23 mouse cellular contexts compared by ENCODE assay signal in the genomic region with DNA sequence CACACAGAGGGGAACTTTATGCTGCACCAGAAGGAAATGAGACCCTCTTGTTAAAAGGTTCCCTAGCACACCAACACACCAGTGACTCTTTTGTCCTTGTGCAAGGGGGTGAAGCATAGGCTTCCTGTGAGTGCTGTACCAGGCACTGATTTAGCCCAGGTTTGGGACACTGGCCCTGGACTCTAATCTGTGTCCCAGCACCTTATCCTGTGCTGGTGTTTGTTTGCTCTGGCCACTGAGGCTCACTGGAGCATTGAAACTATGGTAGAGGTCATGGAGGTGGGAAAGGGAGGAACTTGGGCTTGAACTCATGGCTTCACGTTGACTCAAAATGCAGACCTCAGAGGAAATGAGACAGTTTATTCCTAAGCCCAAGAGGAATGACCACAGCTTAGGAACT. TPM values are rescaled to one million over a fixed set of nuclear protein-coding genes. Genes with fewer than 3 reads are reported as not detected.
"Had no signal": no experiment of that assay in that cellular context is flagged by ENCODE, and none has a peak within 500 bp of the region (broad histone marks: within the 10 kb centered on the region; RNA-seq: fewer than 3 reads in every experiment).

No protein-coding gene starts in this region.

- H3K36me3 ChIP-seq: kidney, embryonic 15.5 days; limb, embryonic 10.5 days; limb, embryonic 13.5 days; liver, embryonic 13.5 days; lung, embryonic 15.5 days; midbrain, embryonic 10.5 days; midbrain, embryonic 13.5 days; neural tube, embryonic 13.5 days had no signal

- H3K9me3 ChIP-seq: kidney, embryonic 15.5 days; limb, embryonic 10.5 days; limb, embryonic 13.5 days; liver, embryonic 13.5 days; lung, embryonic 15.5 days; megakaryocyte, embryonic 14.5 days; midbrain, embryonic 10.5 days; midbrain, embryonic 13.5 days; neural tube, embryonic 13.5 days had no signal

- H3K27ac ChIP-seq: kidney, embryonic 15.5 days; limb, embryonic 10.5 days; limb, embryonic 13.5 days; liver, embryonic 13.5 days; lung, embryonic 15.5 days; midbrain, embryonic 10.5 days; midbrain, embryonic 13.5 days; neural tube, embryonic 13.5 days had no signal

- ATAC-seq: intestine, postnatal 0 days; midbrain, embryonic 13.5 days; midbrain, embryonic 16.5 days had no signal

- DNase-seq: kidney, adult 8-10 months; kidney, postnatal 10 days; kidney, postnatal 4 days; liver, embryonic 13.5 days; lung, adult 18-20 months; lung, postnatal 10 days; lung, postnatal 36 days; retina, postnatal 1 day; right cerebral cortex, postnatal 25 days; spleen, adult 18-20 months; thymus, postnatal 36 days had no signal

- H3K4me3 ChIP-seq: kidney, embryonic 15.5 days; limb, embryonic 10.5 days; limb, embryonic 13.5 days; liver, embryonic 13.5 days; lung, embryonic 15.5 days; megakaryocyte, embryonic 14.5 days; midbrain, embryonic 10.5 days; midbrain, embryonic 13.5 days; myocyte; neural tube, embryonic 13.5 days had no signal

- H3K27me3 ChIP-seq: kidney, embryonic 15.5 days; limb, embryonic 13.5 days; lung, embryonic 15.5 days; megakaryocyte, embryonic 14.5 days; midbrain, embryonic 13.5 days; neural tube, embryonic 13.5 days had no signal

- H3K4me2 ChIP-seq: kidney, embryonic 15.5 days; limb, embryonic 13.5 days; liver, embryonic 13.5 days; lung, embryonic 15.5 days; midbrain, embryonic 13.5 days; neural tube, embryonic 13.5 days had no signal

- H3K9ac ChIP-seq: kidney, embryonic 15.5 days; limb, embryonic 13.5 days; liver, embryonic 13.5 days; lung, embryonic 15.5 days; midbrain, embryonic 13.5 days; neural tube, embryonic 13.5 days had no signal

- H3K4me1 ChIP-seq: neural tube, embryonic 13.5 days had no signal

RNA-seq across cellular contexts. Expression of a gene that starts 32.8 kb away (rescaled TPM):
- total RNA-seq: neutrophil, adult 5-6 weeks had no signal
